Mouse (Mus musculus): ENCODE results near the gene Fam163b. TPM values are rescaled to one million over a fixed set of nuclear protein-coding genes. Genes with fewer than 3 reads are reported as not detected.
A peak's percentile ranks its signal among the peaks of the same experiment; 100 is the strongest.

Gene Fam163b
- polyA plus RNA-seq, 1 experiment from 2014 or later = 2.8 TPM

GRCm38 (mm10) chr2:27078312-27078711 is 64.0 kb downstream of the Fam163b start:
- Histone ChIP-seq H3K9ac (replicated peaks; ENCODE audit: low read length) (no peak overlapping the region), H3K9me3 (ENCODE audit: control insufficient read depth, low read length) (no peaks in the 10 kb centered on the region), H3K36me3 (ENCODE audit: control insufficient read depth, insufficient read depth, low read length) (no peaks in the 10 kb centered on the region), H3K4me3 (replicated peaks; ENCODE audit: low read depth, low read length) (no peak overlapping the region), H3K27me3 (ENCODE audit: control insufficient read depth, insufficient read depth, low read length) (no peaks in the 10 kb centered on the region), H3K27ac (replicated peaks; ENCODE audit: low read depth, low read length) (no peak overlapping the region), H3K4me2 (ENCODE audit: low read length) (no peak overlapping the region), H3K4me1 (ENCODE audit: control insufficient read depth, insufficient read depth, low read length) (peaks cover 23% of the 10 kb centered on the region)
- 14% methylated on average over 2 of the region's 2 CpGs for whole genome bisulfite sequencing
- no peak for DNase-seq
- ATAC-seq (ENCODE audit: low FRiP score, low TSS enrichment) = no peak

- Histone ChIP-seq H3K4me2 (ENCODE audit: low read length) (no peak overlapping the region), H3K4me1 (ENCODE audit: control insufficient read depth, insufficient read depth, low read length) (peaks cover 23% of the 10 kb centered on the region), H3K4me3 (replicated peaks; ENCODE audit: low read depth, low read length) (no peak overlapping the region), H3K9ac (replicated peaks; ENCODE audit: low read length) (no peak overlapping the region), H3K27me3 (ENCODE audit: control insufficient read depth, insufficient read depth, low read length) (no peaks in the 10 kb centered on the region), H3K36me3 (ENCODE audit: control insufficient read depth, insufficient read depth, low read length) (no peaks in the 10 kb centered on the region), H3K27ac (replicated peaks; ENCODE audit: low read depth, low read length) (no peak overlapping the region), H3K9me3 (ENCODE audit: control insufficient read depth, low read length) (no peaks in the 10 kb centered on the region)
- 52% methylated on average over 10 of the region's 10 CpGs for WGBS
- DNase-seq (no peak), ATAC-seq (ENCODE audit: low FRiP score, low TSS enrichment) (no peak)
Observed at GRCm38 (mm10) chr2:27077655-27078244, 64.5 kb downstream of the Fam163b start.

GRCm38 (mm10) chr2:27075485-27075884 is 66.8 kb downstream of the Fam163b start:
- H3K36me3 ChIP-seq (ENCODE audit: control insufficient read depth, insufficient read depth, low read length) = no peaks in the 10 kb centered on the region
- WGBS = 76% methylated on average over 3 of the region's 3 CpGs
- H3K9ac ChIP-seq (replicated peaks; ENCODE audit: low read length) = no peak overlapping the region
- H3K9me3 ChIP-seq (ENCODE audit: control insufficient read depth, low read length) = no peaks in the 10 kb centered on the region
- ATAC-seq (ENCODE audit: low FRiP score, low TSS enrichment) (no peak), DNase-seq (peak; percentile 49)
- no peak overlapping the region for H3K27ac ChIP-seq (replicated peaks; ENCODE audit: low read depth, low read length)
- no peak overlapping the region for H3K4me2 ChIP-seq (ENCODE audit: low read length)
- no peak overlapping the region for H3K4me3 ChIP-seq (replicated peaks; ENCODE audit: low read depth, low read length)
- no peaks in the 10 kb centered on the region for H3K27me3 ChIP-seq (ENCODE audit: control insufficient read depth, insufficient read depth, low read length)
- H3K4me1 ChIP-seq (ENCODE audit: control insufficient read depth, insufficient read depth, low read length) = peaks cover 23% of the 10 kb centered on the region

- Histone ChIP-seq H3K9me3 (ENCODE audit: control insufficient read depth, low read length) (no peaks in the 10 kb centered on the region), H3K4me3 (replicated peaks; ENCODE audit: low read depth, low read length) (no peak overlapping the region), H3K36me3 (ENCODE audit: control insufficient read depth, insufficient read depth, low read length) (no peaks in the 10 kb centered on the region), H3K9ac (replicated peaks; ENCODE audit: low read length) (no peak overlapping the region), H3K4me2 (ENCODE audit: low read length) (no peak overlapping the region), H3K27ac (replicated peaks; ENCODE audit: low read depth, low read length) (no peak overlapping the region), H3K27me3 (ENCODE audit: control insufficient read depth, insufficient read depth, low read length) (no peaks in the 10 kb centered on the region), H3K4me1 (ENCODE audit: control insufficient read depth, insufficient read depth, low read length) (peaks cover 18% of the 10 kb centered on the region)
- 89% methylated on average over 4 of the region's 4 CpGs for WGBS
- DNase-seq = no peak
- ATAC-seq (ENCODE audit: low FRiP score, low TSS enrichment) = no peak
Observed at GRCm38 (mm10) chr2:27074804-27075203, 67.5 kb downstream of the Fam163b start.

- Histone ChIP-seq H3K9me3 (ENCODE audit: control insufficient read depth, low read length) (no peaks in the 10 kb centered on the region), H3K4me3 (replicated peaks; ENCODE audit: low read depth, low read length) (no peak overlapping the region), H3K36me3 (ENCODE audit: control insufficient read depth, insufficient read depth, low read length) (no peaks in the 10 kb centered on the region), H3K9ac (replicated peaks; ENCODE audit: low read length) (no peak overlapping the region), H3K27me3 (ENCODE audit: control insufficient read depth, insufficient read depth, low read length) (no peaks in the 10 kb centered on the region), H3K27ac (replicated peaks; ENCODE audit: low read depth, low read length) (no peak overlapping the region), H3K4me2 (ENCODE audit: low read length) (no peak overlapping the region), H3K4me1 (ENCODE audit: control insufficient read depth, insufficient read depth, low read length) (peaks cover 4% of the 10 kb centered on the region; the same call in 1 of the 2 replicates)
- ATAC-seq (ENCODE audit: low FRiP score, low TSS enrichment) (no peak), DNase-seq (no peak)
- 82% methylated on average over 4 of the region's 4 CpGs for WGBS
Observed at GRCm38 (mm10) chr2:27073407-27073806, 68.9 kb downstream of the Fam163b start.

GRCm38 (mm10) chr2:27071978-27072377 is 70.3 kb downstream of the Fam163b start, which contains the start of gene Mymk:
Mymk (minus strand) TSS chr2:27072179.
- no peaks in the 10 kb centered on the region for H3K27me3 ChIP-seq (ENCODE audit: control insufficient read depth, insufficient read depth, low read length)
- no peaks in the 10 kb centered on the region for H3K36me3 ChIP-seq (ENCODE audit: control insufficient read depth, insufficient read depth, low read length)
- H3K9me3 ChIP-seq (ENCODE audit: control insufficient read depth, low read length) = no peaks in the 10 kb centered on the region
- no peak within 1 kb of the TSS for H3K4me2 ChIP-seq (ENCODE audit: low read length)
- no peak within 1 kb of the TSS for H3K9ac ChIP-seq (replicated peaks; ENCODE audit: low read length)
- no peaks in the 10 kb centered on the region for H3K4me1 ChIP-seq (ENCODE audit: control insufficient read depth, insufficient read depth, low read length)
- 83% methylated on average over 2 of the region's 2 CpGs for WGBS
- no peak within 1 kb of the TSS for H3K4me3 ChIP-seq (replicated peaks; ENCODE audit: low read depth, low read length)
- H3K27ac ChIP-seq (replicated peaks; ENCODE audit: low read depth, low read length) = no peak within 1 kb of the TSS
- DNase-seq (no peak), ATAC-seq (ENCODE audit: low FRiP score, low TSS enrichment) (no peak)

- Histone ChIP-seq H3K4me1 (ENCODE audit: control insufficient read depth, insufficient read depth, low read length) (no peaks in the 10 kb centered on the region), H3K9ac (replicated peaks; ENCODE audit: low read length) (no peak overlapping the region), H3K9me3 (ENCODE audit: control insufficient read depth, low read length) (no peaks in the 10 kb centered on the region), H3K36me3 (ENCODE audit: control insufficient read depth, insufficient read depth, low read length) (no peaks in the 10 kb centered on the region), H3K27ac (replicated peaks; ENCODE audit: low read depth, low read length) (no peak overlapping the region), H3K27me3 (ENCODE audit: control insufficient read depth, insufficient read depth, low read length) (no peaks in the 10 kb centered on the region), H3K4me2 (ENCODE audit: low read length) (no peak overlapping the region), H3K4me3 (replicated peaks; ENCODE audit: low read depth, low read length) (no peak overlapping the region)
- WGBS = 50% methylated on average over 4 of the region's 4 CpGs
- DNase-seq (peak; percentile 78), ATAC-seq (ENCODE audit: low FRiP score, low TSS enrichment) (no peak)
Observed at GRCm38 (mm10) chr2:27071137-27071536, 71.2 kb downstream of the Fam163b start.

GRCm38 (mm10) chr2:27070247-27070813 is 72.0 kb downstream of the Fam163b start:
- Histone ChIP-seq H3K27ac (replicated peaks; ENCODE audit: low read depth, low read length) (no peak overlapping the region), H3K4me1 (ENCODE audit: control insufficient read depth, insufficient read depth, low read length) (no peaks in the 10 kb centered on the region), H3K9me3 (ENCODE audit: control insufficient read depth, low read length) (no peaks in the 10 kb centered on the region), H3K36me3 (ENCODE audit: control insufficient read depth, insufficient read depth, low read length) (no peaks in the 10 kb centered on the region), H3K4me2 (ENCODE audit: low read length) (no peak overlapping the region), H3K9ac (replicated peaks; ENCODE audit: low read length) (no peak overlapping the region), H3K27me3 (ENCODE audit: control insufficient read depth, insufficient read depth, low read length) (no peaks in the 10 kb centered on the region), H3K4me3 (replicated peaks; ENCODE audit: low read depth, low read length) (no peak overlapping the region)
- no peak for ATAC-seq (ENCODE audit: low FRiP score, low TSS enrichment)
- DNase-seq = no peak
- 83% methylated on average over 2 of the region's 2 CpGs for WGBS

- WGBS = 47% methylated on average over 3 of the region's 3 CpGs
- Histone ChIP-seq H3K4me2 (ENCODE audit: low read length) (no peak overlapping the region), H3K36me3 (ENCODE audit: control insufficient read depth, insufficient read depth, low read length) (no peaks in the 10 kb centered on the region), H3K9ac (replicated peaks; ENCODE audit: low read length) (no peak overlapping the region), H3K4me3 (replicated peaks; ENCODE audit: low read depth, low read length) (no peak overlapping the region), H3K4me1 (ENCODE audit: control insufficient read depth, insufficient read depth, low read length) (no peaks in the 10 kb centered on the region), H3K27ac (replicated peaks; ENCODE audit: low read depth, low read length) (no peak overlapping the region), H3K9me3 (ENCODE audit: control insufficient read depth, low read length) (no peaks in the 10 kb centered on the region), H3K27me3 (ENCODE audit: control insufficient read depth, insufficient read depth, low read length) (no peaks in the 10 kb centered on the region)
- DNase-seq (no peak), ATAC-seq (ENCODE audit: low FRiP score, low TSS enrichment) (no peak)
Observed at GRCm38 (mm10) chr2:27069646-27070045, 72.6 kb downstream of the Fam163b start.

All from midbrain, embryonic 14.5 days (tissue).